Mouse (Mus musculus) liver, postnatal 0 days (tissue): ENCODE results near the gene Tshz2.

ENCODE experiments used
- CTCF ChIP-seq: sonication (generic); IDR thresholded peaks from 2 replicates; pipeline ENCODE4 v1.5.1; 2016; ENCODE audit warnings: antibody characterized with exemption, low read depth
- EP300 ChIP-seq: IDR thresholded peaks from 2 replicates; pipeline ENCODE4 v1.6.1; 2016; ENCODE audit warnings: antibody characterized with exemption, low read depth, mild to moderate bottlenecking

DNA sequence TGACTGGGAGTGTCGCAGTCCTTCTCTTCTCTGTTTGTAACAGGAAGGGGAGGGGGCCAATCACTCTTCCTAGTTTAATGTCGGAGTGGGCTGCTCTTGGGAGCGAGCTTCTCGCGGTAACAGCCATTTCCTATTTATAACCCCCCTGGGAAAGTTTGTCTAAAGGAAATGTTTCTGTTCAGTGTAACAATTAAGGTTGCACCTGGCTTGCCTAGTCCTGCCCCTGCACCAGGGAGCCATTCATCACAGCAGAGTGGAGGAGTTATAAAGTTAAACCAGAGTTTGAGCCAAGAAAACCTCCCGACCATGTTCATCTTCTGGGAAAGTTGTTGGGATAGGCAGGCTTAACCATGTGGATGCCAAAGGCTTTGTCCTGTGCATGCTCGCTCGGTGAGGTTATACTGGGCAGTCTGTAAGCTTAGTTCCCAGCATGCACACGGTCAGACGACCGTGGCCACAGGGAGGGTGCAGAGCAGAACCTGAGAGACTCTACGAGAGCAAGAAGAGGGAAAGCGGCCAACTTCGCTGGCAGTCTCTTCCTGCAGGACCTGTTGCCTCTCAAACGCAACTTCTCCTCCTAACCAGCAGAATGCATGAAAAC, 437.9 kb downstream of the Tshz2 start:
- no peak for TF ChIP-seq CTCF
- no peak for TF ChIP-seq EP300
